Mouse (Mus musculus) layer of hippocampus, adult 11-12 months (tissue): ENCODE measurements around the gene Vmn1r9.
"Not testable (repeated sequence)": the region's sequence is repeated elsewhere in the genome, so short reads cannot be mapped to it uniquely, and the experiment has no call there.

ENCODE experiments used
- DNase-seq: peaks from one replicate; pipeline ENCODE4 v3.0.0; 2022; ENCODE audit warnings: low spot score

Vmn1r9 gene

GRCm38 (mm10) chr6:57066487-57066886 lies at the start of gene Vmn1r9:
TSS of gene Vmn1r9 (plus strand) at chr6:57066787.
- DNase-seq: no peak

GRCm38 (mm10) chr6:57025224-57025623 lies 41.4 kb upstream of the Vmn1r9 start, which contains the start of gene Vmn1r7:
TSS of gene Vmn1r7 (minus strand) at chr6:57025324.
- not testable (repeated sequence) for DNase-seq

GRCm38 (mm10) chr6:57031984-57032383 lies 34.6 kb upstream of the Vmn1r9 start, which contains the start of gene Vmn1r8:
TSS of gene Vmn1r8 (plus strand) at chr6:57032284.
- no peak for DNase-seq

GRCm38 (mm10) chr6:57034674-57035073 lies 31.9 kb upstream of the Vmn1r9 start:
- no peak for DNase-seq

GRCm38 (mm10) chr6:57063730-57064129 lies 2.9 kb upstream of the Vmn1r9 start:
- DNase-seq: no peak

- DNase-seq: no peak
Measured at GRCm38 (mm10) chr6:57106358-57106757, 39.8 kb downstream of the Vmn1r9 start.

- no peak for DNase-seq
Measured at GRCm38 (mm10) chr6:57109154-57109553, 42.6 kb downstream of the Vmn1r9 start, which contains the start of gene Vmn1r10. TSS of gene Vmn1r10 (plus strand) at chr6:57109454.
